Mouse (Mus musculus) lung, embryonic 16.5 days (tissue): ENCODE measurements around the gene Riok2. TPM values are rescaled to one million over a fixed set of nuclear protein-coding genes. Genes with fewer than 3 reads are reported as not detected.
A peak's percentile ranks its signal among the peaks of the same experiment; 100 is the strongest.
"Not testable (repeated sequence)": the region's sequence is repeated elsewhere in the genome, so short reads cannot be mapped to it uniquely, and the experiment has no call there.

ENCODE experiments used
- ATAC-seq: fragments of 200-750 bp; cut with Nextera tagmentation; 2 replicates; pipeline ENCODE4 v1.8.0; 2017; ENCODE audit warnings: low read depth, mild to moderate bottlenecking, moderate library complexity
- H3K27ac ChIP-seq: fragments of 300-500 bp; sonication (generic); 2 replicates; pipeline ENCODE4 v1.5.1; 2014; ENCODE audit warnings: mild to moderate bottlenecking, control low read depth, low read length
- H3K27me3 ChIP-seq: fragments of 300-500 bp; sonication (generic); 2 replicates; pipeline ENCODE4 v1.6.1; 2014; ENCODE audit warnings: low read depth, low read length, mixed read lengths; ENCODE audit not compliant: control insufficient read depth, insufficient read depth
- H3K36me3 ChIP-seq: fragments of 300-500 bp; sonication (generic); 2 replicates; pipeline ENCODE4 v1.6.1; 2014; ENCODE audit warnings: low read length; ENCODE audit not compliant: control insufficient read depth, insufficient read depth
- H3K4me1 ChIP-seq: fragments of 300-500 bp; sonication (generic); replicated peaks from 2 replicates; pipeline ENCODE4 v1.6.1; 2014; ENCODE audit warnings: low read length, mixed read lengths; ENCODE audit not compliant: control insufficient read depth, insufficient read depth
- H3K4me2 ChIP-seq: fragments of 300-500 bp; sonication (generic); 2 replicates; pipeline ENCODE4 v1.6.1; 2014; ENCODE audit warnings: low read depth, low read length, control low read depth
- H3K4me3 ChIP-seq: fragments of 300-500 bp; sonication (generic); 2 replicates; pipeline ENCODE4 v1.5.1; 2014; ENCODE audit warnings: mild to moderate bottlenecking, low read length, control low read depth
- H3K9ac ChIP-seq: fragments of 300-500 bp; sonication (generic); 2 replicates; pipeline ENCODE4 v1.6.1; 2014; ENCODE audit warnings: low read length, control low read depth
- H3K9me3 ChIP-seq: fragments of 300-500 bp; sonication (generic); 2 replicates; pipeline ENCODE4 v1.6.1; 2016; ENCODE audit warnings: low read length; ENCODE audit not compliant: control insufficient read depth
- WGBS: fragments of 180-500 bp; shearing (Covaris S2); extraction: QIAGEN DNeasy Blood & Tissue Kit; methylation state at CpG from one replicate; pipeline ENCODE4 v1.1.7; 2014; 5-methylcytosine and 5-hydroxymethylcytosine counted together
- polyA plus RNA-seq: library from polyadenylated mRNA; unstranded; fragments of >200 nt; fragmentation: Nextera tagmentation; extraction: Ambion mirVana; gene quantifications from 2 replicates; pipeline ENCODE4 v1.2.1, GENCODE M21; 2015

The Riok2 gene
- polyA plus RNA-seq: 22.8 and 25.5 TPM in 2 replicates

DNA sequence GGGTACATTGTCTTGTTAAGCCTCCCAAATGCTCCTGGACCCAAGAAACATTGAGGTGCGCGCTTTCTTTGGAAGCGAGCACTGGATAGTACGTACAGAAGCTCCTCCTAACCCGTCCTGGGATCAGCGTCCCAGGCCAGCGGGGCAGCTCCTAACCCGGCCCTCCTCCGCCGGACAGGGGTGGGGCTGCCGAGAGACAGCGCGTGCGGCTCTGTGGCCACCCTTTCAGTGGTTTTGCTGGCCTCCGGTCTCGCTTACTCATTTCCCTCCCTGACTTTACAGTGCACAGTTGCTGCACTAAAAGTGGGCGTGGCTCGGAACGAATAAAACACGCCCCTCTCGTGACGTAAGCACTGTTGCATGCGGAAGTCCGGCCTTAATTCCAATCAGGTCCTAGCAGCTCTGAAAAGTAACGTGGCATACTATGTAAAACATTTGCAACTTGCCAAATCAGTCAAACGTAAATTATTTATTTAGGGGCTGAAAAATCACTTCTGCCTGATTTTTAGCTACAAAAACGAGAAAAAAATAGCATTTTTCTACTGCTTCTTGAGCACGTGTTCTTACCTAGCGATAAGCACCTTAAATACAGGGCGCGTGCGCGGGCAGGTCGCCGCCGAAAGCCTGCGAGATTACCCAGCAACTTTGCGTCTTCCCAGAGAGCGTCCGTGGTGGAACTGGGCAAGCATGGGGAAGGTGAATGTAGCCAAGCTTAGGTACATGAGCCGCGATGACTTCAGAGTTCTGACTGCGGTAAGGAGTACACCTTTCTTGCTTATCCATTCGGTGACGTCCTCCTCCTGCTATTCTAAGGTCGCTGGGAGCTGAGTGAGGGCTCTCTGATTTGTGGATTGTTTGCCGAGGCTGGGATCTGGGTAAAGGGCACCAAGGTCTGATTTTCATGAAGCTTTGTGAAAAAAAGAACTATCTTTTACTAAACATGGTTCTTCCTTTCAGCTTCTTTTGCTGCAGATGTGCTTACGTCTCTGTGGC lies at the start of gene Riok2:
Gene Riok2 (plus strand): TSS at position 392 of the 993 bp plus-strand sequence.
- Histone ChIP-seq H3K9ac (peak within 1 kb of the TSS; percentile 86), H3K27me3 (no peaks in the 10 kb centered on the region), H3K9me3 (no peaks in the 10 kb centered on the region), H3K4me2 (peak within 1 kb of the TSS; percentile 81), H3K36me3 (peaks cover 9% of the 10 kb centered on the region; the same call in 1 of the 2 replicates), H3K4me1 (peaks cover 7% of the 10 kb centered on the region), H3K27ac (peak within 1 kb of the TSS; percentile 94), H3K4me3 (peak within 1 kb of the TSS; percentile 76)
- under 1% methylated on average over 48 of the region's 48 CpGs for WGBS
- peak; percentile 99 for ATAC-seq

DNA sequence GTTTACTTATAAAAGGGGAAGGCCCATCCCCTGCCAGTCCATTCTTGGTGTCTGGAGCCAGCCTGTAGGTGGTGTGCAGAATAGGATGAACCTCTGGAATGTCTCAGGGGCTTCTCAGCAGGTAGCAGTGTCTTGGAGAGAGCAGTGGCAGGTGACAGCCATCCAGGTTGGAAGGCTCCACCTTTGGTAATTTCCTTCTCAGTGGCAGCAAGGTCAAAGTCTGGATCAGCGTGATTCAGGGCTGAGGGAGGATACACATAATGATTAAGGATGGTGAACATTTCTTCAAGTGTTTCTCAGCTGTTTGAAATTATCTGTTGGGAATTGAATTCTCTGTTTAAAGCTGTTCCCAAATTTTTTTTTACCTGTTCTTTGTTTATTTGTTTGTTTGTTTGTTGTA lies 48.1 kb upstream of the Riok2 start:
- not testable (repeated sequence) for H3K27me3 ChIP-seq, H3K9me3 ChIP-seq, H3K4me2 ChIP-seq, H3K36me3 ChIP-seq, H3K4me1 ChIP-seq, H3K27ac ChIP-seq, ATAC-seq, H3K4me3 ChIP-seq, H3K9ac ChIP-seq
- 73% methylated on average over 1 of the region's 1 CpGs for WGBS

DNA sequence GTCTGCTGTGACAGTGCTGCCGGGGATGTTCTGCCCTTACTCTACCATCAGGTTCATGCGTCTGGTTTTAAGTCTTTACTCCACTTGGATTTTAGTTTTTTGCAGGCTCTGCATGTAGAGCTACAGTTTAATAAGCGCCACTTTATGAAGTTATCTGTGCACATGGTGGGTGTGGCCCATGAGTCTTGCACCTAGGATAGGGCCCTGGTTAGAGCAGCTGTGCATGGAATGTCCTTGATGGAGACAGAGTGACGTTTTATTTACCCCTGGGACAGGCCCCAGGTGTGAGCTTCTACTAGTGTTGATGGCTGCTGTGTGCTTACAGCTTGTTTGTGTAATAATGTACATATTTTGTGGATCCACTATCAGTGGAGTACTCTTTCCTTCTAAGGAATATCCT lies 47.5 kb upstream of the Riok2 start:
- no peak for ATAC-seq
- H3K9me3 ChIP-seq: no peaks in the 10 kb centered on the region
- no peak overlapping the region for H3K9ac ChIP-seq
- H3K27ac ChIP-seq: no peak overlapping the region
- 77% methylated on average over 4 of the region's 4 CpGs for WGBS
- no peak overlapping the region for H3K4me2 ChIP-seq
- H3K4me3 ChIP-seq: no peak overlapping the region
- H3K4me1 ChIP-seq: no peaks in the 10 kb centered on the region
- no peaks in the 10 kb centered on the region for H3K36me3 ChIP-seq
- no peaks in the 10 kb centered on the region for H3K27me3 ChIP-seq

DNA sequence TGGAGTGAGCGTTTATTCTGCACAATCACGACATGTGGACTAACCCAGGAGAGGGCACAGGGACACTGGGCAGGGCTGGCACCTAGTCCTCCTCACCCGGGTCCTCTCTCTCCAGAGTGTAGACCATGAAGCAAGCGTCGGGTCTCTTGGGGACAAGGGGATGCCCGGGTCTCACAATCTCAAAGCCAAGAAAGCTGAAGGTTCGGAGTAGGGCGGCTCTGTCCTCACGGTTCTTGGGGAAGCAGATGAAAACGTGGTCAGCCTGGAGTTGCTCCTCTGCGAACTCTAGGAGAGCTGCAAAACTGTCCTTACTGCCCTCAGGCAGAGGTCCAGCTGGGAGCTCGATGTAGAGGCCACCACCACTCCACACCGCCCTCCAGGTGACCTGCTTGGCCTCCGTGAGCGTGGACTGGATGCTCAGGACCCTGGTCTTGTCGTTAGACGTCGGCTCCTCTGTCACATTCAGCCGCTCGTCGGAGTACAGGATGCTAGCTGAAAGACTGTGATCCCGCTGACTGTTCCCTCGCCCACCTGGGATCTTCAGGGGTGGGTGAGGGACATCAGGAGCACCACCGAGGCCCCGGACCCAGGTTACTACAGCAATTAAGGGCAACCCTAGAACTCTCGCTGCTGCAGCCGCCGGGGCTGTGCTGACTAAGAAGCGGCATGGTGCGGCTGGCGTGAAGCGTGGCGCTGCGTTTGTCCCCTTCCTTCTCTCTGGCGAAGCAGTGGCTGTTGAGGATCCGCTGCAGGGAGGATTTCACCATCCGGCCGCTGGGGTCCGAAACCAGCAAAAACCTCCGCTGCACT lies 28.5 kb upstream of the Riok2 start:
- not testable (repeated sequence) for H3K36me3 ChIP-seq, H3K9me3 ChIP-seq, H3K27me3 ChIP-seq, H3K27ac ChIP-seq, H3K4me1 ChIP-seq, H3K9ac ChIP-seq
- ATAC-seq: peak; percentile 66
- Histone ChIP-seq H3K4me2 (peak overlapping the region; percentile 51), H3K4me3 (peak overlapping the region; percentile 34)
- WGBS: 2% methylated on average over 29 of the region's 40 CpGs

- not testable (repeated sequence) for ATAC-seq, H3K4me1 ChIP-seq, H3K9ac ChIP-seq, H3K9me3 ChIP-seq, H3K27ac ChIP-seq, H3K36me3 ChIP-seq, H3K27me3 ChIP-seq
- Histone ChIP-seq H3K4me3 (peak overlapping the region; percentile 34), H3K4me2 (peak overlapping the region; percentile 51)
- 28% methylated on average over 4 of the region's 4 CpGs for WGBS
Measured at GRCm38 (mm10) chr17:17346281-17346680, 27.8 kb upstream of the Riok2 start.

GRCm38 (mm10) chr17:17373550-17373917 lies 575 bp upstream of the Riok2 start:
- WGBS: 3% methylated on average over 6 of the region's 6 CpGs
- Histone ChIP-seq H3K9ac (peak overlapping the region; percentile 86), H3K4me1 (peaks cover 7% of the 10 kb centered on the region), H3K4me2 (peak overlapping the region; percentile 81), H3K27ac (peak overlapping the region; percentile 94), H3K36me3 (peaks cover 7% of the 10 kb centered on the region; the same call in 1 of the 2 replicates), H3K9me3 (no peaks in the 10 kb centered on the region), H3K4me3 (peak overlapping the region; percentile 76), H3K27me3 (no peaks in the 10 kb centered on the region)
- ATAC-seq: peak; percentile 8

DNA sequence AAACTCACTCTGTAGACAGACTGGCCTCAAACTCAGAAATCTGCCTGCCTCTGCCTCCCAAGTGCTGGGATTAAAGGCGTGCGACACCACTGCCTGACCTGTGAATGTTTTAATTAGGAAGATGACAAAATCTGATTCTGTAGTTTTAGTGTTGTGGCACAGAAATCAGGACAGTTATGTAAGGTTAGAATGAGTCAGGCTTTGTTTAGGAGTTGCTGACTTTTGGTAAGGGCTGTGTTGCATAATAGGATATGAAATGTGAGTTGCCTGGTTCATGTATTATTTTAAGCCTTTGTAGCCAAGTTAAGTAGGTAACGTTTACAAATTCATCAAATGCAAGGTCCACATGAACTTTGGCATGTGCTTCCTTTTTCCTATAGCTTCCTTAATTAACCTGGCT lies 1.5 kb downstream of the Riok2 start:
- H3K4me3 ChIP-seq: peak overlapping the region; percentile 76
- no peak for ATAC-seq
- H3K9me3 ChIP-seq: no peaks in the 10 kb centered on the region
- no peak overlapping the region; the same call in 1 of the 2 replicates for H3K9ac ChIP-seq
- peak overlapping the region; percentile 81 for H3K4me2 ChIP-seq
- no peaks in the 10 kb centered on the region for H3K27me3 ChIP-seq
- H3K36me3 ChIP-seq: peaks cover 10% of the 10 kb centered on the region
- WGBS: 77% methylated on average over 3 of the region's 3 CpGs
- H3K27ac ChIP-seq: no peak overlapping the region
- peaks cover 7% of the 10 kb centered on the region for H3K4me1 ChIP-seq

GRCm38 (mm10) chr17:17383703-17384102 lies 9.6 kb downstream of the Riok2 start:
- H3K9me3 ChIP-seq: no peaks in the 10 kb centered on the region
- H3K4me3 ChIP-seq: no peak overlapping the region
- no peak overlapping the region for H3K27ac ChIP-seq
- no peaks in the 10 kb centered on the region for H3K27me3 ChIP-seq
- H3K9ac ChIP-seq: no peak overlapping the region
- H3K4me2 ChIP-seq: no peak overlapping the region
- WGBS: 94% methylated on average over 4 of the region's 4 CpGs
- no peaks in the 10 kb centered on the region for H3K4me1 ChIP-seq
- H3K36me3 ChIP-seq: peaks cover 25% of the 10 kb centered on the region
- no peak for ATAC-seq

GRCm38 (mm10) chr17:17384502-17384901 lies 10.4 kb downstream of the Riok2 start:
- Histone ChIP-seq H3K4me3 (no peak overlapping the region), H3K36me3 (peaks cover 23% of the 10 kb centered on the region), H3K27ac (no peak overlapping the region), H3K9me3 (no peaks in the 10 kb centered on the region), H3K4me2 (no peak overlapping the region), H3K9ac (no peak overlapping the region), H3K27me3 (no peaks in the 10 kb centered on the region), H3K4me1 (no peaks in the 10 kb centered on the region)
- no peak for ATAC-seq
- WGBS: 86% methylated on average over 3 of the region's 3 CpGs
